Mouse (Mus musculus): ENCODE results near the gene Tmem265. TPM values are rescaled to one million over a fixed set of nuclear protein-coding genes. Genes with fewer than 3 reads are reported as not detected.

Tmem265 gene
- polyA plus RNA-seq, 1 experiment from 2014 or later, result 8.3 TPM

DNA sequence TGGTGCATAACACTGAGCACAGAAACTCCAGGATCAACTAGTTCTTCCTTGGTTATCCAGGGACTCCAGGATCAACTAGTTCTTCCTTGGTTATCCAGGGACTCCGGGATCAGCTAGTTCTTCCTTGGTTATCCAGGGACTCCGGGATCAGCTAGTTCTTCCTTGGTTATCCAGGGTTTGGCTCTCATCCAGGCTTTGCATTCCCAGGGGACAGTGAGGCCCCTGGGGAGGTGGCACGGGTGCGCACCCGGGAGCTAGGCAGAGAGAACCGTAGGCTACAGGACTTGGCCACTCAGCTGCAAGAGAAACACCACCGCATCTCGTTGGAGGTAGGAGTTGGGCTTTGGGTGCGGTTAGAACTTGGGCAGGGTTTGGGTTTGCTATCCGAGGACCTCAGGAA is 29.9 kb downstream of the Tmem265 start:
- Histone ChIP-seq H3K4me1 (replicated peaks) (peaks cover 20% of the 10 kb centered on the region), H3K9ac (replicated peaks) (no peak overlapping the region), H3K4me3 (replicated peaks) (no peak overlapping the region), H3K27me3 (no peaks in the 10 kb centered on the region), H3K9me3 (no peaks in the 10 kb centered on the region), H3K4me2 (replicated peaks) (no peak overlapping the region), H3K36me3 (peaks cover 65% of the 10 kb centered on the region), H3K27ac (no peak overlapping the region)
- ATAC-seq, result no peak
- 94% methylated on average over 10 of the region's 10 CpGs for WGBS

DNA sequence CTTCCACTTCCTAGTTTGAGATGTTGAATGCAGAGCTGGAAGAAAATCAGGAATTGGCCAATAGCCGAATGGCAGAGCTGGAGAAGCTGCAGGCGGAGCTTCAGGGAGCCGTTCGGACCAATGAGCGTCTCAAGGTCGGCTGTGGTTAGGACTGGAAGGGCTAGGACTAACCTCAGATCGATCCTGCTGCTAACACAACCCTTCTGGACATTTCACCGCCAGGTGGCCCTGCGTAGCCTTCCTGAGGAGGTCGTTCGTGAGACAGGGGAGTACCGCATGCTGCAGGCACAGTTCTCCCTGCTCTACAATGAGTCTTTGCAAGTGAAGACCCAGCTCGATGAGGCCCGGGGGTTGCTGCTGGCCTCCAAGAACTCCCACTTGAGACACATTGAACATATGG is 31.4 kb downstream of the Tmem265 start:
- 89% methylated on average over 14 of the region's 14 CpGs for WGBS
- no peaks in the 10 kb centered on the region for H3K27me3 ChIP-seq
- no peak overlapping the region for H3K4me3 ChIP-seq (replicated peaks)
- H3K4me2 ChIP-seq (replicated peaks), result no peak overlapping the region
- H3K9ac ChIP-seq (replicated peaks), result no peak overlapping the region
- H3K9me3 ChIP-seq, result no peaks in the 10 kb centered on the region
- H3K4me1 ChIP-seq (replicated peaks), result peaks cover 13% of the 10 kb centered on the region
- no peak for ATAC-seq
- peaks cover 80% of the 10 kb centered on the region for H3K36me3 ChIP-seq
- H3K27ac ChIP-seq, result no peak overlapping the region

DNA sequence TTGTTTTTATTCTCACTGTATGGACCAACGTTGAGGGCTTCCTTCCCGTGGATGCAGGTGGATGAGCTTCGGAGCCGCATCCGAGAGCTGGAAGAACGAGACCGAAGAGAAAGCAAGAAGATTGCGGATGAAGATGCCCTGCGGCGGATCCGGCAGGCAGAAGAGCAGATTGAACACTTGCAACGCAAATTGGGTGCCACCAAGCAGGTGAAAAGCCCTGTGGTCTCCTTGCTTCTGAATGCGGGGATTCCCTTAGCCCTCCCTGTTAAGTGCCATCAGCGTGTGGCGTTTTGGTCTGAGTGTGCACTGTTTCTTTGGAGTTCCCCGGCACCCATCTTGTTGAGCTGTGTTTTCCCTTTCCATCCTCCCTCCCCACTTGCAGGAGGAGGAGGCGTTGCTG is 35.6 kb downstream of the Tmem265 start:
- H3K36me3 ChIP-seq, result peaks cover 99% of the 10 kb centered on the region
- 94% methylated on average over 17 of the region's 17 CpGs for WGBS
- H3K4me2 ChIP-seq (replicated peaks), result no peak overlapping the region
- no peak for ATAC-seq
- no peak overlapping the region for H3K27ac ChIP-seq
- H3K27me3 ChIP-seq, result no peaks in the 10 kb centered on the region
- no peaks in the 10 kb centered on the region for H3K9me3 ChIP-seq
- H3K4me3 ChIP-seq (replicated peaks), result no peak overlapping the region
- no peak overlapping the region for H3K9ac ChIP-seq (replicated peaks)
- no peaks in the 10 kb centered on the region for H3K4me1 ChIP-seq (replicated peaks)

DNA sequence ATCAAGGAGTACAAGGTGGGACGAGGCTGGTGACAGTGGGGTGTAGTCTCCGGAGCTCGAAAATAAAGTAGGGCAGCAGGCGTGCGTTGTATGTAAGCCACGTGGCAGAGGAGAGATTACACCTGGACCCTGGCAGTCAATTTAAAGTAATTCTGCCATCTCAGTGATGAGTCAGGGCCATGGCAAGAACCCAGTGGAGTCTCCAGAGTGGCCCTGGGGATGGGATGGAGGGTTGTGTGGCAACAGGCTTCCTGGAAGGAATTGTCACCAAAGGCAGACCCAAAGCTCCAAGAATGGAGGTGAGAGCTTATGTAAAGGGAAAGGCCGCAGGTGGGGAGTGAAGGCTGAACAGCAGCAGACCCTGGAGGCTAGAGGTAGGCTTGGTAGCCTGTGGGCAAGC is 39.4 kb downstream of the Tmem265 start:
- ATAC-seq, result no peak
- Histone ChIP-seq H3K4me1 (replicated peaks) (no peaks in the 10 kb centered on the region), H3K27me3 (no peaks in the 10 kb centered on the region), H3K4me2 (replicated peaks) (no peak overlapping the region), H3K27ac (no peak overlapping the region), H3K9ac (replicated peaks) (no peak overlapping the region), H3K36me3 (peaks cover 93% of the 10 kb centered on the region), H3K4me3 (replicated peaks) (no peak overlapping the region), H3K9me3 (no peaks in the 10 kb centered on the region)
- 96% methylated on average over 7 of the region's 7 CpGs for WGBS

DNA sequence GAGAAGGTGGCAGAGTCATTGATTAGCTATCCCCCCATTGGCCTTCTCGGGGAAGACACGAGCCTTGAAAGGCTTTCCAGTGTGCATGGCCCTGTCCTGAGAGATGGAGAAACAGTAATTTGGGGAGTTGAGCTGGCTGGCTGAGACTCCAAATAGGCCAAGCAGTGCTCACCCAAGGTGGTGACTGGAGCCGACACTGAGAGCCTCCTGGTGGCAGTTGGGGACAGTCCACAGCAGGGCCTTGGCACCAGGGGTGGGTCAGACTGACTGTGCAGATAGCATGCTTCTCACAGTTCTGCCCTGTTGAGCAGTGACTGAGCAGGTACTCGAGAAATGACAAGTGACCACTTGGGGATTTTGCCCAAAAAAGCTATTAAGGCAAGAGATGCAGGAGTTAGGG is 40.5 kb downstream of the Tmem265 start:
- WGBS, result 90% methylated on average over 4 of the region's 4 CpGs
- Histone ChIP-seq H3K27me3 (no peaks in the 10 kb centered on the region), H3K27ac (no peak overlapping the region), H3K9me3 (no peaks in the 10 kb centered on the region), H3K36me3 (peaks cover 93% of the 10 kb centered on the region), H3K9ac (replicated peaks) (no peak overlapping the region), H3K4me1 (replicated peaks) (no peaks in the 10 kb centered on the region), H3K4me3 (replicated peaks) (no peak overlapping the region), H3K4me2 (replicated peaks) (no peak overlapping the region)
- no peak for ATAC-seq

DNA sequence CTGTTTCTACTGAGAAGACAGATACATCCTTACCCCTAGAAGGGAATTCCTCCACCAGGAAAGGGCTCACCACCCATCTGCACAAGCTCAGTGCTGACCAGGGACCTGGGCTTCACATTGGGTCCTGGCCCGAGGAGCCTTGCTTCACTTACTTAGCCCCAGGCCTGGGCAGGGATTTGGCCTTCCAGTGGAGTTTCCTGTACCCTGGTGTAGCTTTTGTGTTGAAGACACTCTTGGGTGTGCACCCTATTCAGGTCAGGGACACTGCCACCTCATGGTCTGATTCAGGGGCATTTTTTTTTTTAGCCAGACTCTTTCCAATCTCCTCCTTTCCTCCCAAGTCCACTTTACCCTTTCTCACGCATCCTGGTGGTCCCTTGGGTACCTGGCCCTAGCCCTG is 41.7 kb downstream of the Tmem265 start:
- H3K27me3 ChIP-seq, result no peaks in the 10 kb centered on the region
- H3K9ac ChIP-seq (replicated peaks), result no peak overlapping the region
- no peak overlapping the region for H3K27ac ChIP-seq
- peaks cover 93% of the 10 kb centered on the region for H3K36me3 ChIP-seq
- H3K9me3 ChIP-seq, result no peaks in the 10 kb centered on the region
- no peak overlapping the region for H3K4me2 ChIP-seq (replicated peaks)
- 87% methylated on average over 2 of the region's 2 CpGs for WGBS
- no peak for ATAC-seq
- H3K4me3 ChIP-seq (replicated peaks), result no peak overlapping the region
- H3K4me1 ChIP-seq (replicated peaks), result no peaks in the 10 kb centered on the region

DNA sequence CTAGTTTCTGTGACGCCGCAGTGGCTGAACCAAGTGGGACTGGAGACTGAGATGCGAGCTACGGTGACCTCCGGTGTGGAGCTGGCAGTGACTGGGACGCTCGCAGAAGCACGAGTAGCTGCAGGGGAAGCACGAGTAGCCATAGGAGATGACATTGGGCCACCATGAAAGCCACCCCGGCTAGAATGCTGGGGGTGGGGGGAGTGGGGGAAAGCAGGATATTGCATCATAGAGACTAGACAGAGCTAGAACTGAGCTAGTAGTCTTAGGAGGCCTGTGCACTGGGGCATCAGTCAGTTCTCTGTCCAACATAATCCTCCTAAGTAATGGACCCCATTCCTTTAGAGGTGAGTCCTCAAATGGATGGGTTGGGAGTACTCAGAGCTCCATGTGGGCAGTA is 43.1 kb downstream of the Tmem265 start:
- Histone ChIP-seq H3K4me1 (replicated peaks) (no peaks in the 10 kb centered on the region), H3K9me3 (no peaks in the 10 kb centered on the region), H3K9ac (replicated peaks) (no peak overlapping the region), H3K4me3 (replicated peaks) (no peak overlapping the region), H3K27ac (no peak overlapping the region), H3K36me3 (peaks cover 93% of the 10 kb centered on the region), H3K4me2 (replicated peaks) (no peak overlapping the region), H3K27me3 (no peaks in the 10 kb centered on the region)
- no peak for ATAC-seq
- 93% methylated on average over 10 of the region's 10 CpGs for WGBS

DNA sequence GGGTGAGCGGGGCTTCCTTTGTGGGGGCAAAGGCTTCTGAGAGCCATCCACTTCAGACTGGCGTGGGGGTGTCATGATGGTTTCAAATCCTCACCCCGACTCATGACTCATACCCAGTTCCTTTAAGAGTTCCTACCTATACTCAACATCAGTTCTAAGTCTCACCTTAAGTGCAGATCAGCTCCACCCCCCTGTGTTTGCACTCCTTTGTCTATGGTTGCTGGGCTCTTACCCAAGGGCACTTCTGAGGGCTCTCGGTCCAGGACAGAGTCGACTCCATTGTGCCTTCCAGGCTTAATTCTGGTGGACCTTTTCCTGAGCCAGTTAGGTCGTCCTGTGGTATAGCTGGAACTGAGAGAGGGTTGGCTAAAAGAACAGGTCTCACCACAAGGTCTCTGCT is 46.0 kb downstream of the Tmem265 start:
- WGBS, result 83% methylated on average over 6 of the region's 6 CpGs

DNA sequence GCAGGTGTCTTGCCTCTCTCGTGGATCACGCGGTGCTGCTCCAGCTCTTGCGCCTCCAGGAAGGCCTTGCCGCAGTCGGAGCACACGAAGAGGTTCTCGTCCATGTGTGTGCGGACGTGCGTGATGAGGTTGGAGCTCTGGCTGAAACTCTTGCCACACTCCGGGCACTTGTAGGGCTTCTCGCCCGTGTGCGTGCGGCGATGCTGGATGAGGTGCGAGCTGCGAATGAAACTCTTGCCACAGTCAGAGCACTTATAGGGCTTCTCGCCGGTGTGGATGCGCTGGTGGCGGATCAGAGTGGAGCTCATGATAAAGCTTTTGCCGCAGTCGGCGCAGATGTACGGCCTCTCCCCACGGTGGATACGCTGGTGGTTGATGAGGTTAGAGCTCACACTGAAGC is 49.8 kb downstream of the Tmem265 start:
- H3K36me3 ChIP-seq, result peaks cover 72% of the 10 kb centered on the region

More for the DNA sequence above, 46.0 kb downstream of the Tmem265 start:
- no peaks in the 10 kb centered on the region for H3K9me3 ChIP-seq
- no peaks in the 10 kb centered on the region for H3K27me3 ChIP-seq
- H3K4me1 ChIP-seq (replicated peaks), result no peaks in the 10 kb centered on the region
- no peak overlapping the region for H3K4me2 ChIP-seq (replicated peaks)
- ATAC-seq, result no peak
- H3K9ac ChIP-seq (replicated peaks), result no peak overlapping the region
- no peak overlapping the region for H3K4me3 ChIP-seq (replicated peaks)
- H3K27ac ChIP-seq, result no peak overlapping the region
- H3K36me3 ChIP-seq, result peaks cover 94% of the 10 kb centered on the region

DNA sequence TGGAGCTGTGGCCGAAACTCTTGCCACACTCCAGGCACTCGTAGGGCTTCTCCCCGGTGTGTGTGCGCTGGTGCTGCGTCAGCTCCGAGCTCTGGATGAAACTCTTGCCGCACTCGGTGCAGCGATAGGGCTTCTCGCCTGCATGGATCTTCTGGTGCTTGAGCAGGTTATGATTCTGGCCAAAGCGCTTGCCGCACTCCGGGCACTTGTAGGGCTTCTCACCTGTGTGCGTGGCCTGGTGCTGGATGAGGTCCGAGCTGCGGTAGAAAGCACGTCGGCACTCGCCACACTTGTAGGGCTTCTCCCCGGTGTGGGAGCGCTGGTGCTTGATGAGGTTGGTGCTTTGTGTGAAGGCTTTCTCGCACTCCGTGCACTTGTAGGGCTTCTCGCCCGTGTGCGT is 50.4 kb downstream of the Tmem265 start:
- H3K4me2 ChIP-seq (replicated peaks), result no peak overlapping the region
- H3K4me1 ChIP-seq (replicated peaks), result peaks cover 21% of the 10 kb centered on the region
- no peak for ATAC-seq
- no peaks in the 10 kb centered on the region for H3K27me3 ChIP-seq
- no peak overlapping the region for H3K9ac ChIP-seq (replicated peaks)
- WGBS, result 96% methylated on average over 26 of the region's 26 CpGs
- peaks cover 66% of the 10 kb centered on the region for H3K36me3 ChIP-seq
- H3K27ac ChIP-seq, result no peak overlapping the region
- H3K9me3 ChIP-seq, result no peaks in the 10 kb centered on the region
- H3K4me3 ChIP-seq (replicated peaks), result no peak overlapping the region

More for the DNA sequence above, 49.8 kb downstream of the Tmem265 start:
- no peak overlapping the region for H3K27ac ChIP-seq
- no peak overlapping the region for H3K4me3 ChIP-seq (replicated peaks)
- WGBS, result 97% methylated on average over 29 of the region's 29 CpGs
- H3K4me2 ChIP-seq (replicated peaks), result no peak overlapping the region
- H3K27me3 ChIP-seq, result no peaks in the 10 kb centered on the region
- no peak for ATAC-seq
- peaks cover 16% of the 10 kb centered on the region for H3K4me1 ChIP-seq (replicated peaks)
- H3K9ac ChIP-seq (replicated peaks), result no peak overlapping the region
- H3K9me3 ChIP-seq, result no peaks in the 10 kb centered on the region

DNA sequence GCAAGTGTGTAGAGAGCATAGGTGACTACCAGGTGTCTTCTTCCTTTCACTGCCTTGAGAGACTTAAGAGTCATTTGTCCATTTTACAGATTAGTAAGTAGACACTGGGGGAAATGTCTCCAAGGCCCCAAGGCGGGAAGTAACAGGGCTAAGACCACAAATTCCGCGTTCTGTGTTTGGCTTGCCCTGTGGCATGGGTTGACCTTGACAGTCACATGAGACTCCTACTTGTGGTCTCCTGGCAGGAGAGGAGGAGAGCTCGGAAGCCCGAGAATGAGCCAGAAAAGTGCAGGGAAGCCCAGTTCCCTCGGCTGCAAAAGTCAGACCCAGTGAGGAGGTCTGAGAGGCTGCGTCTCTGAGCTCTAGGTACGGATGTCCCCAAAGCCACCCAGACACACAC is 52.3 kb downstream of the Tmem265 start:
- H3K4me3 ChIP-seq (replicated peaks), result peak overlapping the region; percentile 100
- H3K4me1 ChIP-seq (replicated peaks), result peaks cover 36% of the 10 kb centered on the region
- H3K27me3 ChIP-seq, result no peaks in the 10 kb centered on the region
- WGBS, result 85% methylated on average over 8 of the region's 8 CpGs
- no peak overlapping the region for H3K27ac ChIP-seq
- H3K36me3 ChIP-seq, result peaks cover 47% of the 10 kb centered on the region
- no peak for ATAC-seq
- peak overlapping the region; percentile 97 for H3K9ac ChIP-seq (replicated peaks)
- peak overlapping the region; percentile 88 for H3K4me2 ChIP-seq (replicated peaks)
- no peaks in the 10 kb centered on the region for H3K9me3 ChIP-seq

DNA sequence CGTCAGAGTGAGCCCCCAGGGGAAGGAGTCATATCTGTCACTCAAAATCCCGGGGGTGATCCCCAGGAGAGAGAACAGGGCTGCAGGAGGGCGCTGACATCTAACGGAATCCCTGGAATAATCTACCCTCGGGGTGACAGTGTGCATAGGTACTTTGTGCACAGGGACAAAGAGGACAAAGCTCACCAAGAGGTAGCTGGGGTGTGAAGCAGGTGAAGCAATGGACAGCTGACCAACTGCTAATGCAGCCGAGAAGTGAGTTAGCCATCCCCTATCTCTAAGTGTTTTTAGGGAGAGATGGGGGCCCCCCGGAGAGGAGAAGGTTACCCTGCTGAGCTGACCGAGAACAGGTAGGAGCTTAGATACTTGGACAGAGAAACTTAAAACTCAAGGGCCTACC is 52.9 kb downstream of the Tmem265 start:
- H3K27me3 ChIP-seq, result no peaks in the 10 kb centered on the region
- H3K4me2 ChIP-seq (replicated peaks), result peak overlapping the region; percentile 88
- no peak for ATAC-seq
- peaks cover 36% of the 10 kb centered on the region for H3K4me1 ChIP-seq (replicated peaks)
- no peaks in the 10 kb centered on the region for H3K9me3 ChIP-seq
- H3K27ac ChIP-seq, result peak overlapping the region; percentile 92
- H3K9ac ChIP-seq (replicated peaks), result peak overlapping the region; percentile 97
- WGBS, result 21% methylated on average over 8 of the region's 8 CpGs
- H3K36me3 ChIP-seq, result peaks cover 41% of the 10 kb centered on the region
- peak overlapping the region; percentile 100 for H3K4me3 ChIP-seq (replicated peaks)

DNA sequence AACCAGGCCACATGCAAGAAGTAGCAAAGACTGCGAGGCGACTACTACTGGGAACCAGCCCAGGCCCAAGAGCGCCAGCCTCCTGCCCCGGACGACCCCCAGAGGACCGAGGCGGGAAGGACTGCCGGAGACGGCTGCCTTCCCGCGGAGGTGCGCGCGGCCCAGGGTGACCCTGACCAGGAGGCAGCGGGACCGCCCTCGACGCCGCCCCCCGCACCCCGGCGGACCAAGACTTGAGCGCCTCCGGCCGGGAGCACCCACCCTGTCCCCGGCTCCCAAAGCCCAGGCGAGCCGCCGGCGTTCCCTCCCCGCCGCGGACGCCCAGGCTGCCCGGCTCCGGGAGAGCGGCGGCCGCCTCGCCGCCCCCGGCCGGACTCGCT is 53.3 kb downstream of the Tmem265 start:
- under 1% methylated on average over 44 of the region's 44 CpGs for WGBS
- Histone ChIP-seq H3K4me3 (replicated peaks) (peak overlapping the region; percentile 100), H3K36me3 (peaks cover 37% of the 10 kb centered on the region), H3K27ac (peak overlapping the region; percentile 92), H3K4me2 (replicated peaks) (peak overlapping the region; percentile 88), H3K9ac (replicated peaks) (peak overlapping the region; percentile 97), H3K9me3 (no peaks in the 10 kb centered on the region), H3K27me3 (no peaks in the 10 kb centered on the region), H3K4me1 (replicated peaks) (peaks cover 36% of the 10 kb centered on the region)
- peak; percentile 38 for ATAC-seq
